Mouse (Mus musculus) heart, embryonic 11.5 days (tissue): ENCODE measurements around the gene Tex45. TPM values are rescaled to one million over a fixed set of nuclear protein-coding genes. Genes with fewer than 3 reads are reported as not detected.

Experiments used
- ATAC-seq: fragments of 200-750 bp; cut with Nextera tagmentation; replicated peaks from 2 replicates; pipeline ENCODE4 v1.8.0; 2017; ENCODE audit warnings: moderate library complexity; ENCODE audit not compliant: insufficient number of reproducible peaks, low FRiP score, low TSS enrichment
- H3K27ac ChIP-seq: fragments of 300-500 bp; sonication (generic); 2 replicates; pipeline ENCODE4 v1.5.1; 2014; ENCODE audit warnings: mild to moderate bottlenecking, low read depth, low read length
- H3K27me3 ChIP-seq: fragments of 300-500 bp; sonication (generic); 2 replicates; pipeline ENCODE4 v1.6.1; 2014; ENCODE audit warnings: mild to moderate bottlenecking, low read length, mixed read lengths; ENCODE audit not compliant: control insufficient read depth, insufficient read depth
- H3K36me3 ChIP-seq: fragments of 300-500 bp; sonication (generic); 2 replicates; pipeline ENCODE4 v1.6.1; 2014; ENCODE audit warnings: mild to moderate bottlenecking, low read length, moderate library complexity, mixed read lengths; ENCODE audit not compliant: control insufficient read depth, insufficient read depth
- H3K4me1 ChIP-seq: fragments of 300-500 bp; sonication (generic); 2 replicates; pipeline ENCODE4 v1.6.1; 2014; ENCODE audit warnings: low read length; ENCODE audit not compliant: control insufficient read depth, insufficient read depth
- H3K4me2 ChIP-seq: fragments of 300-500 bp; sonication (generic); 2 replicates; pipeline ENCODE4 v1.6.1; 2014; ENCODE audit warnings: mild to moderate bottlenecking, moderate library complexity
- H3K4me3 ChIP-seq: fragments of 300-500 bp; sonication (generic); 2 replicates; pipeline ENCODE4 v1.5.1; 2014; ENCODE audit warnings: low read depth, low read length
- H3K9ac ChIP-seq: fragments of 300-500 bp; sonication (generic); 2 replicates; pipeline ENCODE4 v1.6.1; 2014; ENCODE audit warnings: mild to moderate bottlenecking, low read depth, low read length, moderate library complexity
- H3K9me3 ChIP-seq: fragments of 300-500 bp; sonication (generic); replicated peaks from 2 replicates; pipeline ENCODE4 v1.6.1; 2016; ENCODE audit warnings: low read length; ENCODE audit not compliant: control insufficient read depth
- WGBS: fragments of 180-500 bp; shearing (Covaris S2); extraction: QIAGEN DNeasy Blood & Tissue Kit; methylation state at CpG from one replicate; pipeline ENCODE4 v1.1.7; 2014; ENCODE audit not compliant: insufficient replicate concordance; 5-methylcytosine and 5-hydroxymethylcytosine counted together
- polyA plus RNA-seq: library from polyadenylated mRNA; unstranded; fragments of >200 nt; fragmentation: Nextera tagmentation; extraction: Ambion mirVana; gene quantifications from 2 replicates; pipeline ENCODE4 v1.2.1, GENCODE M21; 2014

The Tex45 gene
- polyA plus RNA-seq, 1 experiment from 2014 or later: not detected

DNA sequence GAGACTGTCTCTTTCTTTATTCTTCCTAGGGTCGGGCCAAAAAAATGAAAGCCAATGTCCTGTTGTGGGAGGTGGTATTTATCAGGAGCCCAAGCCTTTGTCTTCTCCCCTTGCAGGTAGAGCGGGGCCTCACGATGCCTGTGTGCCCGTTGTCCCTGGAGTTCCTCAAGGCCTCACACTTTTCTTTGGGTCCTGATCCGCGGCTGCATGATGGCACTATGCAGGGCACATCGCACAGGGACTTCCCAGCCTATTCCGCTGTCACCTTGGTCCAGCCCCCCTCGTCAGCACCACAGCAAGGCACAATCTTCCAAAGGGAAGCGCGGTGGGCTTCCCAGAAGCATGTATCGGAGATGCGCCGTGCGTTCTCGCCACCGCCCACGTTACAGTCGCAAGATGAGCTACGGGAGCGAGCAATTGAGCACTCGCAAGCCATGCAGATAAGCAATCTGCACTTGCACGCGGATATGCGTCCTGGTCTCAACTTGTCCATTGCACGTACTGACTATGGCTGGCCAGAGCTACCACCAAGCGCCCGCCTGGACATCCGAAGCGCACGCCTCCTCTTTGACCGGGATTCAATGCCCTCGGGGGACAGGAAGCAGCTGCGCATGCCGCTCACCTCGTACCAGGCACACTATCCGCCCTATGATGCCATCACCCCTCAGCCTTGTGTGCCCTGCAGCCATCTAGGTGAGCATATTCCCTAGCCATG lies 5.2 kb downstream of the Tex45 start:
- H3K9me3 ChIP-seq: no peaks in the 10 kb centered on the region
- H3K9ac ChIP-seq: peak overlapping the region; percentile 17
- peak overlapping the region; percentile 32 for H3K4me3 ChIP-seq
- WGBS: 18% methylated on average over 37 of the region's 37 CpGs
- peaks cover 6% of the 10 kb centered on the region; the same call in 1 of the 2 replicates for H3K27me3 ChIP-seq
- peak overlapping the region; percentile 67 for H3K4me2 ChIP-seq
- H3K36me3 ChIP-seq: no peaks in the 10 kb centered on the region
- no peak for ATAC-seq
- H3K27ac ChIP-seq: no peak overlapping the region
- 0 out of 2 replicates have a peak, but pooled peaks cover 2% of the 10 kb centered on the region for H3K4me1 ChIP-seq

DNA sequence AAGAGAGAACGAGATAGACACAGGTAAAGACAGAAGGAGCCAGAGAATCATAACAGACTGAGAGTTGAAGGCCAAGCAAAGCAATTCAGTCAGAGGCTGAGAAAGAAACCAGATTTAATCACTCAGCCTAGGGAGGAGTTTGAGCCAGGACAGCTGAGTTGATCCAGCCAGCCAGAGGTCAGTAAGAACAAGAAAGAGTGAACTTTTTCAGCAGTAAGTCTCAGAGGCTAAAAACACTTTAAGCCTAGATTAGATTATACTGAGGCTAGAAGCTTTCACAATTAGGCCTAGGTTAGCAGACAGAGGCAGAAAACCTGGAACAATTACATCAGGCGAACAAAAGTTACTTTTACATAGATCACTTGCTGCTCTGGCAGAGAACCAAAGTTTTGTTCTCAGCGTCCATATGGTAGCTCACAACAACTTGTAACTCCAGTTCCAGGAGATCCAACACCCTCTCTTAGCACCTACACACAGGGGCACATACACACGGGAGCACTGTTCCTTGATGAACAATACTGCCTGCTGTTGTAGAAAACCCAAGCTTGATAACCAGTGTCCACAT lies 9.6 kb downstream of the Tex45 start:
- Histone ChIP-seq H3K4me3 (no peak overlapping the region), H3K4me2 (no peak overlapping the region), H3K27me3 (peaks cover 6% of the 10 kb centered on the region; the same call in 1 of the 2 replicates), H3K9ac (no peak overlapping the region), H3K9me3 (no peaks in the 10 kb centered on the region), H3K27ac (0 out of 2 replicates have a peak overlapping the region, but pooled peaks have one; percentile 17), H3K4me1 (0 out of 2 replicates have a peak, but pooled peaks cover 2% of the 10 kb centered on the region), H3K36me3 (no peaks in the 10 kb centered on the region)
- no peak for ATAC-seq
- 57% methylated on average over 4 of the region's 4 CpGs for WGBS

DNA sequence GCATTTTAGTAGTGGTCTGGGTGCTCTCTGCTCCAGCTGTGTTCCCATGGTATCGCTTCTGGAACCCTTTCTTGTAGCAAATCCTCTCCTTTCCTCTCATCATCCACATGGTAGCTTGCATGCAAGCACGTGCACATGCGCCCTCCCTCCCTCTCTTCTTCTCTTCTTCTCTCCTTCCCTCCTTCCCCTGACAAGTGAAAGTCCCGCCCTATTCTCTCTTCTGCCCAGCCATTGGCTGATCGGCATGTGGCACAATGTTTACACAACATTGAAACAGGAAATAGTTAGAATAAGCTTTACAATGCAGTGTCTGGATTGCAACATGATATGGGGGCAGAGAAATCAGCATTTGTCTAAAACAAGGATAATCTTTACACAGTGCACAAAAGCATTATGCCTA lies 10.9 kb downstream of the Tex45 start:
- Histone ChIP-seq H3K4me2 (no peak overlapping the region), H3K27ac (no peak overlapping the region), H3K27me3 (peaks cover 6% of the 10 kb centered on the region; the same call in 1 of the 2 replicates)

DNA sequence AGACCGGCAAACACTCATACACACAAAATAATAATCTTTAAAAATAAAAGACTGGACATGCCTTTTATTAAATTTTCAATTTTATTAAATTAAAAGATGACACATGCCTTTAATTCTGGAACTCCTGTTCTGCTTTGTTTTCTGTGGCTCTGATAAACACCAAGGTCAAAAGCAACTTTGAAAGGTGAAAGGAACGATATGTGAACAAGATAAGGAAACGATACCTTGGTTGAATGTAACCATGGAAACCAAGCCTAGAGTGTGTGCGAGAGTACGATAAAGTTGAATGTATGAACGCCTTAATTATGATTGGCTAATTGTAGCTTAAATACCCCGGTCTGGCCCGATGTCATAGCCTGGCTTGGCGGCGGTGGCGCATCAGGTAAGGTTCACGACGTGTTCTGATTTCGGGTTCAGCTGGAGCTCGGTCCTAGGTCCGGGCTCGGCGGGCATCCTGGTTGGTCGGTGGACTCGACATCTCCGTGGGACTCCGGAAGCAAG lies 11.6 kb downstream of the Tex45 start:
- no peaks in the 10 kb centered on the region for H3K4me1 ChIP-seq
- H3K9ac ChIP-seq: no peak overlapping the region
- H3K27ac ChIP-seq: no peak overlapping the region
- ATAC-seq: no peak
- peaks cover 6% of the 10 kb centered on the region; the same call in 1 of the 2 replicates for H3K27me3 ChIP-seq
- H3K36me3 ChIP-seq: no peaks in the 10 kb centered on the region
- no peak overlapping the region for H3K4me2 ChIP-seq
- no peaks in the 10 kb centered on the region for H3K9me3 ChIP-seq
- H3K4me3 ChIP-seq: no peak overlapping the region
- 79% methylated on average over 22 of the region's 22 CpGs for WGBS

More for the DNA sequence above, 10.9 kb downstream of the Tex45 start:
- ATAC-seq: no peak
- no peaks in the 10 kb centered on the region for H3K36me3 ChIP-seq
- H3K9ac ChIP-seq: no peak overlapping the region
- H3K4me1 ChIP-seq: no peaks in the 10 kb centered on the region
- WGBS: 57% methylated on average over 5 of the region's 5 CpGs
- H3K4me3 ChIP-seq: no peak overlapping the region
- no peaks in the 10 kb centered on the region for H3K9me3 ChIP-seq

DNA sequence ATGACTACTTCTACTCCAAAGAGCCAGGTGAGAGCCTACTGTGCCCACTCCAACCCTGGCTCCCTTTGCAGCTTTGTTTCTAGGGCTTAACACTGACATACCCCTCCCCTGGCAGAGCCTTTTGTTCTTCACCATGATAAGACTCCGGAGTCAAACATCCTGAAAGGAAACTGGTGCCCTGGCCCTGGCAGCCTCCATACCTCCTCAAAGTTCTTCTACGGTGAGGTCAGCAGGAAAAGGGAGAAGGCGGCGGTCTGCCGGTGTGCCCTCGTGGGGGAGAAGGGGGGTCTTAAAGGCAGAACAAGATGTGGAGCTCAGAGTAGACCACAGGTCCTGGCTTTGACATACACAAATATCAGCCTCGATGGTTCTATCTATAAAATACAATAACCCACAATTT lies 12.9 kb downstream of the Tex45 start:
- H3K36me3 ChIP-seq: no peaks in the 10 kb centered on the region
- H3K27ac ChIP-seq: no peak overlapping the region
- no peaks in the 10 kb centered on the region for H3K4me1 ChIP-seq
- H3K9ac ChIP-seq: no peak overlapping the region
- no peak for ATAC-seq
- H3K4me2 ChIP-seq: no peak overlapping the region
- WGBS: 44% methylated on average over 7 of the region's 7 CpGs
- no peaks in the 10 kb centered on the region for H3K27me3 ChIP-seq
- no peaks in the 10 kb centered on the region for H3K9me3 ChIP-seq
- no peak overlapping the region for H3K4me3 ChIP-seq

DNA sequence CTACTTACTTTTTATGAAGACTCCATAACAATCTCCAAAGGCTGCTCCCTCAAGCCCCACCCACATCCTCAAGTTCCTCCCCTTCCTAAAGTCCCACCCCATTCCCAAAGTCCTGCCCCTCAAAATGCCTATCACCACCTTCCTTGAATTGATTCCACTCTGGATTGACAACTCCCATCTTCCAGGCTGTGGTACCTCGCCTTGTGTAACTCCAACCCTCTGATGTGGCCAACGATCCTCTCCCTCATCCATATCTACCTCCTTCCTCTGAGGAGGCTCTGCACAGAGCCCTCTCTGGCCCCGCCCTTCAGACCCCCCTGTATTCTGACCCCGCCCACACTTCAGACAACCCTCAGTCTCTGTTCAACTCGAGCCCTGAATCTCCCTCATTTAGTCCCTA lies 14.5 kb downstream of the Tex45 start:
- Histone ChIP-seq H3K4me3 (no peak overlapping the region), H3K27ac (no peak overlapping the region), H3K27me3 (no peaks in the 10 kb centered on the region), H3K9me3 (no peaks in the 10 kb centered on the region), H3K36me3 (no peaks in the 10 kb centered on the region), H3K4me1 (no peaks in the 10 kb centered on the region), H3K4me2 (no peak overlapping the region), H3K9ac (no peak overlapping the region)
- 11% methylated on average over 5 of the region's 5 CpGs for WGBS
- ATAC-seq: 0 out of 2 replicates have a peak, but pooled peaks have one; percentile 45

DNA sequence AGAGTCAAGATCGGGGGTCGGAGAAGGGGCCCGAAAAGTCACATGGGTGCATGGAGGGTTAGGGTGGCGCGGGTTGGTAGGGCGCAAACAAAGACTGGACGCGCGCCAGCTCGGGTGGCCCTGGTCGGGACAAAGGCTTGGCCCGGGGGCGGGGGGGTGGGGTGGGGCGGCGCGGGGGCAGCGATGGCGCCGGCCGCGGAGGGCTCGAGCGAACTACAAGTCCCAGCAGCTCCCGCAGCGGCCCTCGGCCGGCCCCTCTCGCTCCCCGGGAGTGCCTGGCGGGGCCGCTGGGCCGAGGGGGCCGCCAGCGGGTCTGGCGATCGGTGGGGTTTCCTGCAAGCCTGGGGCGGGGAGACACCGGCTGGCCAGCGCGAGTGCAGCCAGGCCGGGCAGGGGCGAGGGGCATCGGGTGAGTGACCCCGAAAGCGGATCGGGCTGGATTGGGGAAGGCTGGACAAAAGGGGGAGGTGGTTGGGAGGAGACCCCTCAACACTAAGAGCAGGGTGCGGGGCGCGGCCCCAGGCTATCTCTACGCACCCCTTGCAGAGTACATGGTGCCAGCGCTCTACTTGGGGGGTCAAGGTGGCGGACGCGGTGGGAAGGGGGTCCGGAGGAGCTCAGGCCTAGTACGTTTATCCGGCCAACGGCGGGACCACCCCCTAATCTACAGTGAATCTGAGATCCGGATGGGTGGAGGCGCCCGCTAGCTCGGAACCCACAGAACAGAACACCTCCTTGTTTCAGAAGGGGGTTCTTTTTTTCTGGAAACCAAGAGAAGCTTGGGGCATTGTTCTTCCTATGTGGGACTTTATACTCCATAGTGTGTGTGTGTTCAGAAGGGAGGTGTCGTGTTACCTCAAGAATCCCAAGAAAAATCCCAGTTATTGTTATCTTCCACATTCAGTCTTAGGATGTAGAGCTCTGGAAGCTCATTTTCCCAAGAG lies 22.5 kb downstream of the Tex45 start, which contains the start of gene Zfp358:
Gene Zfp358 (plus strand): TSS at position 238 of the 944 bp plus-strand sequence.
- Histone ChIP-seq H3K4me3 (peak within 1 kb of the TSS; percentile 92), H3K9ac (peak within 1 kb of the TSS; percentile 99), H3K27me3 (no peaks in the 10 kb centered on the region), H3K36me3 (peaks cover 18% of the 10 kb centered on the region), H3K27ac (peak within 1 kb of the TSS; percentile 75), H3K4me2 (peak within 1 kb of the TSS; percentile 79), H3K9me3 (peaks cover 6% of the 10 kb centered on the region; the same call in 1 of the 2 replicates), H3K4me1 (peaks cover 5% of the 10 kb centered on the region; the same call in 1 of the 2 replicates)
- peak; percentile 89 for ATAC-seq
- under 1% methylated on average over 61 of the region's 64 CpGs for WGBS

DNA sequence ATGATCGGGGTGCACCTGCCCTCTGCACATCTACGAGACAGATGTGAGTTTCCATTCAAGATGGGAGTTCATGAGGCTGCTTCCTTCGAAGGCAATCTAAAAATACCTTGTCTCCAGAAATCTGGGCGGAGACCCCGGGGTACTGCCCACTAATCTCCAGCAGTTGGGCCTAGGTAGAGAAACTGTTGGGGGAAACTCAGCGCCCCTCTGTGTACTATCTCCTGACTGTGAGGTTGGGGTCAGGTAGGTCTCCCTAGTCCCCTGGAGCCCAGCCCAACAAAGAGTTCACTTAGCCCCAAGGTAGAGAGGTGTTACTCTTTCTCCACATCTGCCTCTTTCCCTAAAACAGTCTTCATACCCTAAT lies 23.2 kb downstream of the Tex45 start:
- H3K27me3 ChIP-seq: no peaks in the 10 kb centered on the region
- H3K27ac ChIP-seq: 0 out of 2 replicates have a peak overlapping the region, but pooled peaks have one; percentile 75
- peak overlapping the region; percentile 79 for H3K4me2 ChIP-seq
- peaks cover 5% of the 10 kb centered on the region; the same call in 1 of the 2 replicates for H3K4me1 ChIP-seq
- H3K36me3 ChIP-seq: peaks cover 18% of the 10 kb centered on the region
- ATAC-seq: no peak
- 26% methylated on average over 6 of the region's 6 CpGs for WGBS
- peak overlapping the region; percentile 92 for H3K4me3 ChIP-seq
- peaks cover 6% of the 10 kb centered on the region; the same call in 1 of the 2 replicates for H3K9me3 ChIP-seq
- H3K9ac ChIP-seq: peak overlapping the region; percentile 99
